Mouse (Mus musculus): Measurements from ENCODE around the gene Eipr1.
A peak's percentile ranks its signal among the peaks of the same experiment; 100 is the strongest.

DNA sequence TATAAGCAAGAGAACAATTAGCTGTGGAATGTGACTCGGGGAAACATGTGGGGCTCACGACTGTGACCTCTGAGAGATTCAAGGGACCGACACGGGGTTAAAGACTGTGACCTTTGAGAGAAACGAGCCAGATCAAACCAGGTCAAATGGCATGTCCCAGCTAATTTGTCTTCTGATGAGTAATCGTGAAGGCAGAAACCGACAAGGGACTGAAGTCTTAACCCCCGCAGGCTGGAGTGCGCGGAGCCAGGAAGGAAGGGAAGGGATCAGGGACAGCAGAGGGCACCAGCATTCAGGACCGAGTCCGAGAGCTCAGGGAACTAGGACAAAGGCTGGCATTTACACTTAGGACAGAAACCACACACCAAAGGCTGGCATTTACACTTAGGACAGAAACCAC lies 47.2 kb upstream of the Eipr1 start:
- TF ChIP-seq POLR2A (IDR thresholded peaks at IDR 0.05; ENCODE audit: insufficient read depth, low read depth, low read length) (no peak), CTCF (IDR thresholded peaks at IDR 0.05) (peak; percentile 29)

All from heart, adult 2 months (tissue).